ENCODE assay signal across 8 mouse cellular contexts in genomic region chr5:147725831-147726700, GRCm38 (mm10). TPM values are rescaled to one million over a fixed set of nuclear protein-coding genes. Genes with fewer than 3 reads are reported as not detected.
DNase-seq lines count a peak whose midpoint lies in the region; ATAC-seq and TF ChIP-seq lines count a peak whose summit lies in the region.

Gene Flt1 (minus strand): TSS chr5:147726011.

- H3K4me1 ChIP-seq in hindbrain, embryonic 13.5 days (replicated peaks), result peaks cover 18% of the 10 kb centered on the region

- no peak for ATAC-seq in Patski
- peak; percentile 60 for ATAC-seq in hindbrain, embryonic 13.5 days (ENCODE audit: low FRiP score)

- CTCF ChIA-PET in Patski (lab: Charles Lee), result interaction anchor here (1.0 to 1.7 kb wide), 3 partner anchors 19 to 146 kb away, joined by 3 to 4 read pairs (median 4); no protein-coding TSS in a partner anchor

- no peak for TF ChIP-seq CTCF in Patski (IDR thresholded peaks at IDR 0.05)
- no peak for TF ChIP-seq CTCF in gastrocnemius, adult 2 months (IDR thresholded peaks at IDR 0.05)

- peak within 1 kb of the TSS; percentile 65 for H3K4me2 ChIP-seq in hindbrain, embryonic 13.5 days

- H3K9me3 ChIP-seq in hindbrain, embryonic 13.5 days, result no peaks in the 10 kb centered on the region

- WGBS in hindbrain, embryonic 13.5 days, result under 1% methylated on average over 79 of the region's 82 CpGs

- no peaks in the 10 kb centered on the region for H3K36me3 ChIP-seq in hindbrain, embryonic 13.5 days

- H3K4me3 ChIP-seq in gastrocnemius, adult 2 months, result peak within 1 kb of the TSS; percentile 79
- H3K4me3 ChIP-seq in hindbrain, embryonic 13.5 days, result peak within 1 kb of the TSS; percentile 43

- peak within 1 kb of the TSS; percentile 58 for H3K9ac ChIP-seq in hindbrain, embryonic 13.5 days

- POLR2A ChIA-PET in Patski (lab: Charles Lee), result interaction anchor here (0.8 kb wide), 1 partner anchor 63 kb away, joined by 4 read pairs; no protein-coding TSS in a partner anchor

- no peaks in the 10 kb centered on the region for H3K27me3 ChIP-seq in Patski
- H3K27me3 ChIP-seq in hindbrain, embryonic 13.5 days, result peaks cover 95% of the 10 kb centered on the region

- no peak for DNase-seq in Patski (ENCODE audit: low read depth, low spot score)
- peak; percentile 68 for DNase-seq in adrenal gland, postnatal 14 days
- DNase-seq in gastrocnemius, adult 2 months, result peak; percentile 75
- DNase-seq in left cerebral cortex, postnatal 14 days (ENCODE audit: low spot score in 2 of 2), result no peak
- DNase-seq in lung, postnatal 4 days, result peak; percentile 81 to 85
- peak; percentile 51 for DNase-seq in testis, postnatal 10 days (ENCODE audit: low spot score)
- DNase-seq in ovary, adult 18-20 months (ENCODE audit: low spot score), result no peak

- in situ Hi-C loops in Patski (cut with MboI; ENCODE audit: low pct_unique_long_range_greater_than_20kb), result no loop called here

- H3K27ac ChIP-seq in gastrocnemius, adult 2 months, result peak within 1 kb of the TSS; percentile 88
- H3K27ac ChIP-seq in hindbrain, embryonic 13.5 days, result no peak within 1 kb of the TSS

- intact Hi-C loops in gastrocnemius, adult 2 months (cut with DNase I), result loop anchor here (10.0 kb wide), 1 partner anchor 119 kb away; no protein-coding TSS in a partner anchor
- intact Hi-C loops in left cerebral cortex, postnatal 14 days (cut with DNase I), result loop anchor here (10.0 kb wide), 1 partner anchor 451 kb away; no protein-coding TSS in a partner anchor

RNA-seq across cellular contexts. Expression of gene Flt1, which starts in this region (rescaled TPM):
- polyA plus RNA-seq in Patski (2021), result 14.7 TPM
- 56.2 and 60.0 TPM in 2 replicates for total RNA-seq in adrenal gland, postnatal 14 days (2021)
- total RNA-seq in gastrocnemius, adult 2 months (2021), result 10 to 100 TPM; 32.7 to 42.2 TPM
- polyA plus RNA-seq in hindbrain, embryonic 13.5 days (2015; fragmentation: Nextera tagmentation; extraction: Ambion mirVana), result 11.1 and 12.0 TPM in 2 replicates
- total RNA-seq in left cerebral cortex, postnatal 14 days (2021), result 10 to 100 TPM; 28.9 to 35.8 TPM

Comparison
In these comparisons a context has a peak if more than half of its experiments do, and no peak if none do; other contexts are left out.
1. DNase-seq: peak in adrenal gland, postnatal 14 days (single experiment), gastrocnemius, adult 2 months (single experiment), lung, postnatal 4 days (2 of 2) and testis, postnatal 10 days (single experiment); none in Patski (single experiment), left cerebral cortex, postnatal 14 days (0 of 2) and ovary, adult 18-20 months (single experiment).